33 mouse cellular contexts compared by ENCODE assay signal in genomic region chr9:36805256-36805975, GRCm38 (mm10). TPM values are rescaled to one million over a fixed set of nuclear protein-coding genes. Genes with fewer than 3 reads are reported as not detected.
DNase-seq lines count a peak whose midpoint lies in the region; ATAC-seq and TF ChIP-seq lines count a peak whose summit lies in the region.
"Had no signal": no experiment of that assay in that cellular context is flagged by ENCODE, and none has a peak within 500 bp of the region (broad histone marks: within the 10 kb centered on the region; RNA-seq: fewer than 3 reads in every experiment).

No protein-coding gene starts in this region.

- no peaks in the 10 kb centered on the region for H3K9me3 ChIP-seq in heart, embryonic 11.5 days (replicated peaks; ENCODE audit: control insufficient read depth, low read length)
- no peaks in the 10 kb centered on the region for H3K9me3 ChIP-seq in liver, embryonic 11.5 days (ENCODE audit: control insufficient read depth, low read length)
- H3K9me3 ChIP-seq: embryonic facial prominence, embryonic 13.5 days; forebrain, embryonic 10.5 days; forebrain, embryonic 15.5 days; heart, embryonic 13.5 days; hindbrain, embryonic 15.5 days; liver, embryonic 13.5 days; midbrain, embryonic 10.5 days; midbrain, embryonic 15.5 days; neural tube, embryonic 15.5 days; stomach, embryonic 15.5 days had no signal

- no peak for ATAC-seq in heart, embryonic 11.5 days (replicated peaks; ENCODE audit: insufficient number of reproducible peaks, low FRiP score, low TSS enrichment)
- ATAC-seq in liver, embryonic 11.5 days (replicated peaks; ENCODE audit: low FRiP score), result no peak
- ATAC-seq: forebrain, embryonic 15.5 days; inflammation-experienced regulatory T-cells, adult 6 months; midbrain, embryonic 15.5 days had no signal

- H3K4me3 ChIP-seq in heart, embryonic 11.5 days (ENCODE audit: low read depth, low read length), result no peak overlapping the region
- no peak overlapping the region for H3K4me3 ChIP-seq in liver, adult 2 months (ENCODE audit: insufficient read depth, low read depth, low read length)
- H3K4me3 ChIP-seq in liver, embryonic 11.5 days (ENCODE audit: low read depth, low read length), result no peak overlapping the region
- no peak overlapping the region for H3K4me3 ChIP-seq in left cerebral cortex, adult 2 months
- H3K4me3 ChIP-seq: embryonic facial prominence, embryonic 13.5 days; forebrain, embryonic 10.5 days; forebrain, embryonic 15.5 days; gastrocnemius, adult 2 months; heart, adult 2 months; heart, embryonic 13.5 days; hindbrain, embryonic 15.5 days; layer of hippocampus, adult 2 months; liver, embryonic 13.5 days; midbrain, embryonic 10.5 days; midbrain, embryonic 15.5 days; neural tube, embryonic 15.5 days; stomach, embryonic 15.5 days had no signal

- no peak overlapping the region for H3K27ac ChIP-seq in heart, embryonic 11.5 days (ENCODE audit: low read depth, low read length)
- no peak overlapping the region for H3K27ac ChIP-seq in liver, adult 2 months (replicated peaks; ENCODE audit: insufficient read depth, low read depth, low read length)
- H3K27ac ChIP-seq in liver, embryonic 11.5 days (ENCODE audit: low read depth, low read length), result no peak overlapping the region
- no peak overlapping the region for H3K27ac ChIP-seq in left cerebral cortex, adult 2 months
- H3K27ac ChIP-seq: embryonic facial prominence, embryonic 13.5 days; forebrain, embryonic 10.5 days; forebrain, embryonic 15.5 days; gastrocnemius, adult 2 months; heart, adult 2 months; heart, embryonic 13.5 days; hindbrain, embryonic 15.5 days; layer of hippocampus, adult 2 months; liver, embryonic 13.5 days; midbrain, embryonic 10.5 days; midbrain, embryonic 15.5 days; neural tube, embryonic 15.5 days; stomach, embryonic 15.5 days had no signal

- 90% methylated on average over 3 of the region's 3 CpGs for WGBS in heart, embryonic 11.5 days (ENCODE audit: insufficient replicate concordance)
- WGBS in liver, adult 2 months, result 66% methylated on average over 3 of the region's 3 CpGs
- 89% methylated on average over 3 of the region's 3 CpGs for WGBS in liver, embryonic 11.5 days

- intact Hi-C loops in left cerebral cortex, adult 2 months (cut with DNase I), result no loop called here

- H3K4me2 ChIP-seq in heart, embryonic 11.5 days, result no peak overlapping the region
- no peak overlapping the region for H3K4me2 ChIP-seq in liver, embryonic 11.5 days
- H3K4me2 ChIP-seq: embryonic facial prominence, embryonic 13.5 days; forebrain, embryonic 15.5 days; heart, embryonic 13.5 days; hindbrain, embryonic 15.5 days; liver, embryonic 13.5 days; midbrain, embryonic 15.5 days; neural tube, embryonic 15.5 days; stomach, embryonic 15.5 days had no signal

- no peaks in the 10 kb centered on the region for H3K36me3 ChIP-seq in heart, embryonic 11.5 days (ENCODE audit: control insufficient read depth, insufficient read depth, low read length)
- no peaks in the 10 kb centered on the region for H3K36me3 ChIP-seq in liver, adult 2 months (ENCODE audit: control insufficient read depth, insufficient read depth, low read length)
- no peaks in the 10 kb centered on the region for H3K36me3 ChIP-seq in liver, embryonic 11.5 days (ENCODE audit: control insufficient read depth, insufficient read depth, low read length)
- H3K36me3 ChIP-seq: embryonic facial prominence, embryonic 13.5 days; forebrain, embryonic 10.5 days; forebrain, embryonic 15.5 days; heart, embryonic 13.5 days; hindbrain, embryonic 15.5 days; liver, embryonic 13.5 days; midbrain, embryonic 10.5 days; midbrain, embryonic 15.5 days; neural tube, embryonic 15.5 days; stomach, embryonic 15.5 days had no signal

- no peak for TF ChIP-seq POLR2A in liver, adult 2 months (IDR thresholded peaks at IDR 0.05; ENCODE audit: extremely low read depth, insufficient read depth, low read length)

- H3K27me3 ChIP-seq in heart, embryonic 11.5 days (ENCODE audit: control insufficient read depth, insufficient read depth, low read length), result no peaks in the 10 kb centered on the region
- H3K27me3 ChIP-seq in liver, adult 2 months (ENCODE audit: control insufficient read depth, insufficient read depth, low read length), result no peaks in the 10 kb centered on the region
- no peaks in the 10 kb centered on the region for H3K27me3 ChIP-seq in liver, embryonic 11.5 days (replicated peaks; ENCODE audit: control insufficient read depth, insufficient read depth, low read length)
- H3K27me3 ChIP-seq: embryonic facial prominence, embryonic 13.5 days; forebrain, embryonic 15.5 days; heart, embryonic 13.5 days; hindbrain, embryonic 15.5 days; liver, embryonic 13.5 days; midbrain, embryonic 15.5 days; neural tube, embryonic 15.5 days; stomach, embryonic 15.5 days had no signal

- TF ChIP-seq CTCF in liver, adult 2 months (IDR thresholded peaks at IDR 0.05; ENCODE audit: low read depth, low read length), result no peak
- no peak for TF ChIP-seq CTCF in left cerebral cortex, adult 2 months (IDR thresholded peaks at IDR 0.05)

- H3K79me2 ChIP-seq in liver, adult 2 months (ENCODE audit: control insufficient read depth, insufficient read depth, low read length), result no peaks in the 10 kb centered on the region

- peak; percentile 78 for DNase-seq in heart, adult 11 months
- DNase-seq in liver, adult 2 months (ENCODE audit: extremely low read depth, low read depth, low spot score), result peak; percentile 67
- DNase-seq in liver, embryonic 11.5 days (ENCODE audit: low spot score), result no peak
- DNase-seq in kidney, postnatal 36 days, result peak; percentile 18 to 21
- no peak for DNase-seq in frontal cortex, adult 2 months (ENCODE audit: extremely low spot score in 1 of 2, low spot score in 1 of 2)
- no peak for DNase-seq in left cerebral cortex, adult 2 months (ENCODE audit: extremely low spot score in 1 of 2, low spot score in 2 of 2)
- DNase-seq: adrenal gland, postnatal 14 days; cerebellum, adult 11 months; cerebellum, adult 9-10 months; cerebellum, postnatal 36 days; gastrocnemius, adult 2 months; gastrocnemius, postnatal 36 days; heart, adult 2 months; heart, postnatal 10 days; left cerebral cortex, postnatal 4 days; liver, embryonic 13.5 days; lung, adult 2 months; lung, postnatal 10 days; retina, postnatal 1 day; right cerebral cortex, postnatal 14 days had no signal

- no peaks in the 10 kb centered on the region for H3K4me1 ChIP-seq in heart, embryonic 11.5 days (ENCODE audit: control insufficient read depth, insufficient read depth, low read length)
- peaks cover 12% of the 10 kb centered on the region for H3K4me1 ChIP-seq in liver, adult 2 months (ENCODE audit: control insufficient read depth, insufficient read depth, low read length)
- H3K4me1 ChIP-seq in liver, embryonic 11.5 days (replicated peaks; ENCODE audit: control insufficient read depth, insufficient read depth, low read length), result no peaks in the 10 kb centered on the region
- H3K4me1 ChIP-seq: embryonic facial prominence, embryonic 13.5 days; forebrain, embryonic 10.5 days; forebrain, embryonic 15.5 days; heart, embryonic 13.5 days; hindbrain, embryonic 15.5 days; liver, embryonic 13.5 days; midbrain, embryonic 10.5 days; midbrain, embryonic 15.5 days; neural tube, embryonic 15.5 days; stomach, embryonic 15.5 days had no signal

- H3K9ac ChIP-seq in heart, embryonic 11.5 days (ENCODE audit: low read depth, low read length), result no peak overlapping the region
- no peak overlapping the region for H3K9ac ChIP-seq in liver, adult 2 months (ENCODE audit: low read depth, low read length)
- no peak overlapping the region for H3K9ac ChIP-seq in liver, embryonic 11.5 days (ENCODE audit: low read depth, low read length)
- H3K9ac ChIP-seq: embryonic facial prominence, embryonic 13.5 days; forebrain, embryonic 15.5 days; heart, embryonic 13.5 days; hindbrain, embryonic 15.5 days; liver, embryonic 13.5 days; midbrain, embryonic 15.5 days; neural tube, embryonic 15.5 days; stomach, embryonic 15.5 days had no signal

RNA-seq across cellular contexts. Expression of gene Ei24, which starts 8.2 kb away (rescaled TPM):
- polyA plus RNA-seq in heart, embryonic 11.5 days (2014; fragmentation: Nextera tagmentation; extraction: Ambion mirVana), result 38.2 and 38.7 TPM in 2 replicates
- 142 and 144 TPM in 2 replicates for total RNA-seq in liver, adult 2 months (2014; rRNA removed)
- 129 and 260 TPM in 2 replicates for polyA plus RNA-seq in liver, adult 2 months (2012; rRNA removed)
- 39.4 and 45.0 TPM in 2 replicates for polyA plus RNA-seq in liver, embryonic 11.5 days (2014; fragmentation: Nextera tagmentation; extraction: Ambion mirVana)
- 128 and 130 TPM in 2 replicates for polyA plus RNA-seq in frontal cortex, adult 2 months (2012; rRNA removed)
- total RNA-seq in left cerebral cortex, adult 2 months (2021), result 100 to 1,000 TPM; 109 to 111 TPM

RNA-seq across cellular contexts. Expression of gene Fez1, which starts 16.2 kb away (rescaled TPM):
- polyA plus RNA-seq in heart, embryonic 11.5 days (2014; fragmentation: Nextera tagmentation; extraction: Ambion mirVana), result 3.6 and 3.9 TPM in 2 replicates
- total RNA-seq in liver, adult 2 months (2014; rRNA removed), result 0.13 and 0.65 TPM in 2 replicates
- 0.12 TPM in 1 of 2 replicates, not detected in the other for polyA plus RNA-seq in liver, adult 2 months (2012; rRNA removed)
- polyA plus RNA-seq in liver, embryonic 11.5 days (2014; fragmentation: Nextera tagmentation; extraction: Ambion mirVana), result 2.7 and 3.2 TPM in 2 replicates
- 315 and 327 TPM in 2 replicates for polyA plus RNA-seq in frontal cortex, adult 2 months (2012; rRNA removed)
- total RNA-seq in left cerebral cortex, adult 2 months (2021), result 100 to 1,000 TPM; 241 to 261 TPM
- total RNA-seq: megakaryocyte progenitor cell, adult 5-6 weeks had no signal
- polyA plus RNA-seq: inflammation-experienced regulatory T-cells, adult 6 months had no signal

RNA-seq across cellular contexts. Expression of gene Stt3a, which starts 37.9 kb away (rescaled TPM):
- 147 and 152 TPM in 2 replicates for polyA plus RNA-seq in heart, embryonic 11.5 days (2014; fragmentation: Nextera tagmentation; extraction: Ambion mirVana)
- total RNA-seq in liver, adult 2 months (2014; rRNA removed), result 135 and 198 TPM in 2 replicates
- polyA plus RNA-seq in liver, adult 2 months (2012; rRNA removed), result 129 and 135 TPM in 2 replicates
- polyA plus RNA-seq in liver, embryonic 11.5 days (2014; fragmentation: Nextera tagmentation; extraction: Ambion mirVana), result 296 and 315 TPM in 2 replicates
- 38.5 and 45.8 TPM in 2 replicates for polyA plus RNA-seq in frontal cortex, adult 2 months (2012; rRNA removed)
- 10 to 100 TPM; 70.3 to 77.2 TPM for total RNA-seq in left cerebral cortex, adult 2 months (2021)

Comparison
In these comparisons a context has a peak if more than half of its experiments do, and no peak if none do; other contexts are left out.
1. DNase-seq: peak in heart, adult 11 months (single experiment), liver, adult 2 months (single experiment) and kidney, postnatal 36 days (2 of 2); none in liver, embryonic 11.5 days (single experiment), frontal cortex, adult 2 months (0 of 2) and left cerebral cortex, adult 2 months (0 of 2).
2. RNA of gene Fez1, which starts 16.2 kb away (polyA plus RNA-seq): 315 to 327 TPM in frontal cortex, adult 2 months; 3.6 to 3.9 TPM in heart, embryonic 11.5 days, 2.7 to 3.2 TPM in liver, embryonic 11.5 days and 0.12 TPM in liver, adult 2 months; every median in the first group is over 10 times any median in the second.